Mouse (Mus musculus) gastrocnemius, postnatal 14 days (tissue): ENCODE results near the gene Dcun1d4. TPM values are rescaled to one million over a fixed set of nuclear protein-coding genes. Genes with fewer than 3 reads are reported as not detected.
"Not testable (repeated sequence)": the region's sequence is repeated elsewhere in the genome, so short reads cannot be mapped to it uniquely, and the experiment has no call there.

Experiments
- DNase-seq: peaks from one replicate; pipeline ENCODE4 v3.0.0; 2021; ENCODE audit warnings: mixed read lengths
- intact Hi-C: fragments of 180-260 bp; cut with DNase I; formaldehyde crosslinking; loops from one replicate; pipeline ENCODE4 v1.15.1; 2025; ENCODE audit warnings: low total_unique reads
- total RNA-seq, 2 experiments: library from RNA; stranded (reverse); gene quantifications; 2 replicates each; pipeline ENCODE4 v1.2.3; 2021

Dcun1d4 gene
- total RNA-seq, 2 experiments from 2014 or later, result 8.1 to 12.0 TPM

DNA sequence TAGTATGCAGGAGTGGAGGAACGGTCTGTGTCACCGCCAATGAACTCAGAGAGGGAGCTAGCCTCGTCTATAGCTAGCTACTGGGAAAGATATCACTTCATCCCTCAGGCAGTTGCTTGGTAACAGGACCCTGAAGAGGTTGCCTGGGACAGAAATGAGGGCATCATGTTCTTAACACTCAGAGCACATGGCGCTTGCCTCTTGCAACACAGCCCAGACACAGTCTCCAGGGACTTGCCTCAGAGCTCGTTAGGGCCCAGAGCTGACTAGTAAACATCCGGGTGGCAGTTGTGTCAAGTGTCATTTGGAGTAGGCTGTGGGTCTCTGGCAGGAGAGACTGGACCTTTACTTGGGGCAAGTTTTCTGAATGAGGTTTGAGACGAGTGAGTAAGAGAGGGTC, 93.0 kb downstream of the Dcun1d4 start:
- DNase-seq, result peak; percentile 43
- intact Hi-C loops, result no loop called here

GRCm38 (mm10) chr5:73574616-73575015, 93.8 kb downstream of the Dcun1d4 start:
- intact Hi-C loops, result no loop called here
- DNase-seq, result peak; percentile 47

DNA sequence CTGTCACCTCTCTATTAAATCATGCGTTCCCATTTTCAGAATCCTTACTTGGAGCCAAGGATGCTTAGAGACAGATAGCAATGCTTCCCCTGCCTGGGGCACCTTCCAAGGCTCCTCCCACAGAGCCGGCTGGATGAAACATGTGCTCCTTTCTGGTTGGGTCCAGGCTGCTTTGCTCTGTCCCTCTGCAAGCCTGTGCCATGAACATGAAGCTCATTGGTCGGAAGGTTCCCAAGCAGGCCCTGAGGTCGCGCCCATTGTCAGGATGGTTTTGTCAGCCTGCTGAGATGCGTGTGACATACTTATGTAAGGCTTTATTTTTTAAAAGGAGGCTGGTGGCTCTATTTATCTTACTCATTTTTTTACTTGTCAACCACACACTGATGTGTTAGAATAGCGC, 95.9 kb downstream of the Dcun1d4 start:
- DNase-seq, result no peak
- intact Hi-C loops, result no loop called here

- intact Hi-C loops, result no loop called here
- no peak for DNase-seq
Measured at GRCm38 (mm10) chr5:73578131-73578530, 97.3 kb downstream of the Dcun1d4 start.

DNA sequence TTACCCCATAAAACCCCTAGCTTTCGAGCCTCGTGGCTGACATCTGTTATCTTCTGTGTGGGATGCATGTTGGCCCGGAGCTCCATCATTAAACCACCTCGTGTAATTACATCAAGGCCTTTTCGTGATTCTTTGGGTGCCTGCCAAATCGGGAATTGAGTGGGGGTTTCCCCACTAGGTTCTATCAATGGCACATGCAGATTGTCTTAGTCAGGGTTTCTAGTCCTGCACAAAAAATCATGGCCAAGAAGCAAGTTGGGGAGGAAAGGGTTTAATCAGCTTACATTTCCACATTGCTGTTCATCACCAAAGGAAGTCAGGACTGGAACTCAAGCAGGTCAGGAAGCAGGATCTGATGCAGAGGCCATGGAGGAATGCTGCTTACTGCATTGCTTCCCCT, 103.2 kb downstream of the Dcun1d4 start:
- DNase-seq, intact Hi-C loops: not testable (repeated sequence)

DNA sequence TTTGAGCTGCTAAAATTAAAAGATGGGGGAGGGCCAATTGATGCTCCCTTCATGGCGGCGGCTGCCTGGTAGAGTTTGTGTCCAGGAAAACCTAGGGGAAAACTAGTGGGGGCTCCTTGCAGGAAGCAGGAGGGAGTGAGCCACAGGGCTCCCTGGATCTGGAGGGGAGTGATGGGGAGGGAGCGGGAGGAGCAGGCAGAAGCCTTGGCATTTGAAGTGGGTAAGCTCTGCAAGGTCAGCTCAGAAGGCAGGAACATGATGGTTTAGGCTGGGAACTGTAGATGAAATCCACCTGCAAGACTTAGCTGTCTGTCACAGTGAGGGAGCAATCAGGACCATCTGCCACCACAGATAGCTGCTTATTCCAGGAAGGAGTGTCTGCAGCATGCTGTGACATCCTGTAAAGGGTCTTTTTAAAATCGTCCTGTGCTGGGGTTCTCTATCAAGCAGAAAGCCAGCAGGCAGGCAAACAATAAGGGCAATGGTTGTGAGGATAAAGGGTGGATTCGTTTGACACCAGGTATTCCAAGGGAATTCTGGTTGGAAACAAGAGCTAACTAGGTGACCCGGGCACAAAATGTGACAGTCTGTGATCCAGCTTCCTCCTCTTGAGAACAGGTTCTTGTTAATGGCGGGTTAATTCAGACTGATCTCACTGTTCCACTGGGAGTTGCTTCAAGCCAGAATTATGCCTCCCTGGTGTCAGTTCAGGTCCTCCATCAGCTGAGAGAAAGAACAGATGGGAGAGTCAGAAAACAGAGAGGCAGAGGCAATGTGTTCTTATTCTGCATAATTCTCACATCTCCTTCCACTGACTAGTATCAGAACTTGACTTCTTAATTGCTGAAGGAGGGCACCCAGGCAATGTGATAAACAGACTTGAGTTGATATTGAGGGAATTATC, 104.7 kb downstream of the Dcun1d4 start:
- DNase-seq, result no peak
- intact Hi-C loops, result no loop called here

DNA sequence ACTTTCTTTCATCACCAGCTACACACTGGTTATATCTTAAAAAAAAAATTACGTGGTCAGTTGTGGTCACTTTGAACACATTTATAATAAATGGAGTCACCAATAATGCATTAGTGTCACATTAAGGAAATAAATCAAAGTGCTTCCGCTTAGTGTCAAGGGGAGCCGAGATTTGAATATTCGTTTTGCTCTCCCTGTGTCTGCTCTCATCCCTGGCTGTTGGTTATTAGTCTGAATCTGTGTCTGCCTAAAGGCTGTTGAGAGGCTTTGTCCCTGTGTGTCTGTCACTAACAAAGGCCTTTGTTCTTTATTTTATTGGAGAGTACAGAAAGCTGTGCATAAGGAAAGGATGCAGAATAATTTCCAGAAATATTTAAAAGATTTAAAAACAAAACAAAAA, 105.8 kb downstream of the Dcun1d4 start:
- intact Hi-C loops, result no loop called here
- DNase-seq, result no peak

DNA sequence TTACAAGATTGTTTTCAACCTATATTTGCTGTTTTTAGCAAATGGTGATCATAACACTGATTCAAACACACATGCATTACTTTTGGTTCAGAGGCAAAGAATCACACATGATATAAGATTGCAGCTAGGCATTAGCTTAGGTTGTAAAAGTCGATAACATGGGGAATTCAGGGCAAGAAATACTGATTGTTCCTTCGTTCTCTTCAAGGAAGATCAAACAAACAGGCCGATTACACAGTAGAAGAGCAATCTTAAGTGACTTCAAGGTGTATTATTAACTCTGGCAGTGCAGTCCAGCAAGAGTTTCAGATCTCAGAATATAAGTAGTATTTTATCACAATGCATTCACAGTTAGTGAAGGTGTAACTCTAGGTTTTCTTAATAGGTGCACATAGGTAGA, 106.3 kb downstream of the Dcun1d4 start:
- intact Hi-C loops, result no loop called here
- DNase-seq, result no peak

GRCm38 (mm10) chr5:73598943-73599695, 118.3 kb downstream of the Dcun1d4 start:
- intact Hi-C loops, result no loop called here
- no peak for DNase-seq

- DNase-seq, result no peak
- intact Hi-C loops, result no loop called here
Measured at GRCm38 (mm10) chr5:73599991-73600390, 119.2 kb downstream of the Dcun1d4 start.

- no peak for DNase-seq
- intact Hi-C loops, result no loop called here
Measured at GRCm38 (mm10) chr5:73601361-73601763, 120.6 kb downstream of the Dcun1d4 start.

DNA sequence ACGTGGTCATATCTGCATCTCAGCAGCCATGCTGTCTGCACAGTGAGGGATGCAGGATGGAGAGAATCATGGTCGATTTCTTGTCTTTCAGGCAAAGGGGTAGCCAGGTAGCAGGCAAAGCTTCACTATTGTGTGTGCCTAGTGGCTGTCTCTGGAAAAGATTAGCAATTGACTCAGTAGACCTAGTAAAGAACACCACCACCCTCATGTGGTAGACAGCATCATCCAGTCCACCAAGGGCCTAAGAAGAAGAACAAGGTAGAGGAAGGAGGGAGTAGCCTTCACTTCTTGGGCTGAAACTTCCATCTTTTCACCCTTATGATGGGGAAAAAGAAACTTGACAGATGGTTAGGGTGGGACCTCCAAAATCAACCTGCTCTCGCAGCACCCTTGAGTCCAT, 122.1 kb downstream of the Dcun1d4 start:
- intact Hi-C loops, result no loop called here
- no peak for DNase-seq

DNA sequence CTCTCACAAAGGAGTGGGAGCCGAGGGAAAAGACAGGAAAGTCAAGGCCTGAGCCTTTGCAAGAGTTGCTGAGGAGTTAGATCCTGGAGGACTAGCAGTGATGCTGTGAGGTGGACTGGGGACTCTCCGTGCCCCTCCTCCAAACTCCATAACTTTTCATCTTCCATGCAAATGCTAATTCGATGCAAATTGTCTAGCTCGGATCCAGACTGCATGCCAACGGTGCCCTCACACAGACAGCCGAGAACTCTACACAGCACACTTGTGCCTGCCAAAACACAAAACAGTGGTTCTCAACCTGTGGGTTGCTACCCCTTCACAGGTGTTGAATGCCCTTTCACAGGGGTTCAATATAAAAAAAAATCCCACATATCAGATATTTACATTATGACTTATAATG, 123.7 kb downstream of the Dcun1d4 start:
- DNase-seq, result no peak
- intact Hi-C loops, result no loop called here

DNA sequence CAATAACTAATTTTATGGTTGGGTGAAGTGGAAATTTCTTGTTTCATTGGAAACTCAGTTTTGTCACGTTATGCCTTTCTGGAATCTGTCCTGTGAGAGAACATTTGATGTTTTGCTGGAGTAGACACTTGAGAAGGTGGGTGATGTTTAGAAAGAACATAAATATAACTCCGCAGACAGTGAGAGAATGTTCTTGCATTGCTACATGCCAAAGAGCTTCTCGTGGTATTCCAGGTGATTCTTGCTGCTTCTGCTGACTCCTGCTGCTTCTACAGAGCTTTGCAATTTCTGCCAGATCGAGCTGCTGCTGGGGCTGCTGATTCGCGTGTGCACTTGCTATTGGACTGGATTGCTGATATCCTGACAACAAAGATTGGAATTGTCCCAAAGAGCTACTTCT, 124.2 kb downstream of the Dcun1d4 start:
- no peak for DNase-seq
- intact Hi-C loops, result no loop called here

Other genes starting within 250 kb of the Dcun1d4 start
- gene Fryl, start 224.4 kb upstream of the Dcun1d4 start, total RNA-seq, result 10 to 100 TPM; 18.5 to 19.5 TPM
- 100 to 1,000 TPM; 155 to 159 TPM for gene Ociad1, start 188.2 kb upstream of the Dcun1d4 start, total RNA-seq
- 10 to 100 TPM; 35.5 to 39.6 TPM for gene Ociad2, start 140.0 kb upstream of the Dcun1d4 start, total RNA-seq
- gene Cwh43, start 74.9 kb upstream of the Dcun1d4 start, total RNA-seq, result not detected
- not detected for gene Lrrc66, start 151.5 kb downstream of the Dcun1d4 start, total RNA-seq
- gene Sgcb, start 166.8 kb downstream of the Dcun1d4 start, total RNA-seq, result 10 to 100 TPM; 93.5 to 99.0 TPM
- gene Spata18, start 170.4 kb downstream of the Dcun1d4 start, total RNA-seq, result under 1 TPM in 1 of 2 experiments, not detected in 1; 0.27 TPM